Mouse (Mus musculus): ENCODE measurements around the gene Fbxl15.

The Fbxl15 gene

DNA sequence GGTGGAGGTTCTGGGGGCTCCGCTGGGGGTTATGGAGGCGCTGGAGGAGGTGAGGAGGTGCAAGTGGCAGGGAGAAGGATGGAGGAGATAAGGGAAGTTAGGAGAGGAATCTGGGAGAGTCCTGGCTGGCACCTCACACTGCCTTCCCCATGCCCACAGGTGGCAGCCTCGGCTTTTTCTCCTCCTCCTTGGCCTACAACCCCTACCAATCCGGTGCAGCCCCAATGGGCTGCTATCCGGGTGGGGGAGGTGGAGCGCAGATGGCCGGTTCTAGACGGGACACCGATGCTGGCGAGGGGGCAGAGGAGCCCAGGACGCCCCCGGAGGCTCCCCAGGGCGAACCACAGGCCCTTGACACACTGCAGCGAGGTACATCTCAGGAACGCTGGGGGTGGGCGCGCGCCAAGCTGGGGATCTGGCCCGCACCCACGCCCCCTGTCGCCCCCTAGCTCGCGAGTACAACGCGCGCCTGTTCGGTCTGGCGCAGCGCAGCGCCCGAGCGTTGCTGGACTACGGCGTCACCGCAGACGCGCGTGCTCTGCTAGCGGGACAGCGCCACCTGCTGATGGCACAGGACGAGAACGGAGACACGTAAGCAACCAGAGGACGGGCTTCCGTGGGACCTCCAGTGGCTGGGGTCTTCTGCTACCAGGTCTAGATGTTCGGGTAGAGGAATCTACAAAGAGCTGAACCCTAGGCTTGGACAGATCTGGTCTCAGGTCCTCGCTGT, 19.1 kb upstream of the Fbxl15 start:
- DNase-seq (ENCODE audit: extremely low spot score, low spot score): peak; percentile 88

DNA sequence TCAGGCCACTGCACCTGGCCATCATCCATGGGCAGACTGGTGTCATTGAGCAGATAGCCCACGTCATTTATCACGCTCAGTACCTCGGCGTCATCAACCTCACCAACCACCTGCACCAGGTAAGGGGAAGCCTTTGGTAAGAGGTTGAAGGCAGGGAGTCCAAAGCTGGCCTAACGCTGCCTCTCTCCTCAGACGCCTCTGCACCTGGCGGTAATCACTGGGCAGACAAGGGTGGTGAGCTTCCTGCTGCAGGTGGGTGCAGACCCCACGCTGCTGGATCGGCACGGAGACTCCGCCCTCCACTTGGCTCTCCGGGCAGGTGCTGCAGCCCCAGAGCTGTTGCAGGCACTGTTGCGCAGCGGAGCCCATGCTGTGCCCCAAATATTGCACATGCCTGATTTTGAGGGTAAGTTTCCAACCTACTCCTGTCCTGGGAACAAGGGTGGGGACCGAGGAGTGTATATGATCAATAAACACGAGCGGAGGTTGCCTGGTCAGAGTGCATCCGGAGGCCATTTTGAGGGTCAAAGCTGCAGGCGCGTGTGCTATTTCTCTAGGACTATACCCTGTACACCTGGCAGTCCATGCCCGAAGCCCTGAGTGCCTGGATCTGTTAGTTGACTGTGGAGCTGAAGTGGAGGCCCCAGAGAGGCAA, 18.2 kb upstream of the Fbxl15 start:
- no peak for DNase-seq (ENCODE audit: extremely low spot score, low spot score)

DNA sequence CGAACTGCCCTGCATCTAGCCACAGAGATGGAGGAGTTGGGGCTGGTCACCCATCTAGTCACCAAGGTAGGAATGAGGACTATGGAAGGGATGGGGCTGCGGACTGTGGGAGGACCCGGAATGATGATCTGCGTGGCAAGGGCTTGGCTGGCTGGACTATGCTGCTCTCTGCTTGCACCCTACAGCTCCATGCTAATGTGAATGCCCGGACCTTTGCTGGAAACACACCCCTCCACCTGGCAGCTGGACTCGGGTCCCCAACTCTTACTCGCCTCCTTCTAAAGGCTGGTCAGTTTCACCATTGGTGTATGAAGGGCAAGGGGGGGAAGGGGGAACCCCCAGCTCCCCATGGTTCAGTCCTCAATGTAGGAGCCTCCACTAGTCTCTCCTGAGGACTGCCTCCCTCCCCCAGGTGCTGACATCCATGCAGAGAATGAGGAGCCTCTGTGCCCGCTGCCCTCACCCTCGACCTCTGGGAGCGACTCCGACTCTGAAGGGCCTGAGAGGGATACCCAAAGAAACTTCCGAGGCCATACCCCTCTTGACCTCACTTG, 17.6 kb upstream of the Fbxl15 start:
- no peak for DNase-seq (ENCODE audit: extremely low spot score, low spot score)

DNA sequence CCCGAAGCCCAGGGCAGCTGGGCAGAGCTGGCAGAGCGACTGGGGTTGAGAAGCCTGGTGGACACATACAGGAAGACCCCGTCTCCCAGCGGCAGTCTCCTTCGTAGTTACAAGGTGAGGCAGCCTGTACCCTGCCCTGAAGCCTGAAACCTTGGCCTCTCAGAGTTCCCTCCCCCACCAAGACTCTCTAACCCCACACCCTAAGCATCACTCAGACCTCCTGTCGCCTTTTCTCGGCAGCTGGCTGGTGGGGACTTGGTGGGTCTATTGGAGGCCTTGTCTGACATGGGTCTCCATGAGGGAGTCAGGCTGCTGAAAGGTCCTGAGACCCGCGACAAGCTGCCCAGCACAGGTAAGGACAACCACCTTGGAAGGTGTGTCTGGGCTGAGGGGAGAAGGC, 16.6 kb upstream of the Fbxl15 start:
- no peak for DNase-seq (ENCODE audit: extremely low spot score, low spot score)

DNA sequence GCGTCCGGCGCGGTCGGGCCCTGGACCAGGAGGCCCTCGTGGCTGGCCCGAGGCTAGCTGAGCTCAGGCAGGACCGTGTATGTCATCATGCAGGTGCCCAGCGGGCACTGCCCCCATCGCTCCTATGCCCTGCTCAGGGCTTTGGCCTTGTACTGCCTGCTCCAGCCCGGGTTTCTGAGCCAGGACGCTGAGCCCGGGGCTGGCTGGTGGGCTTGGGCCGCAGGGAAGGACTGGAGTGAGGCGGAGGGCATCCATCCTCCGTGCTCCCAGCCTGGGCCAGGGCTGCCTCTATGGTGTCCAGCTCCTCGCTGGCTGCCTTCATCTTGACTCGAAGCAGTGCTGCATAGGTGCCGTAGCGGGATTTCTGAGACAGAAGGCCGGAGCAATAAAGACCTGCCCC, 15.4 kb upstream of the Fbxl15 start:
- no peak for DNase-seq (ENCODE audit: extremely low spot score, low spot score)

DNA sequence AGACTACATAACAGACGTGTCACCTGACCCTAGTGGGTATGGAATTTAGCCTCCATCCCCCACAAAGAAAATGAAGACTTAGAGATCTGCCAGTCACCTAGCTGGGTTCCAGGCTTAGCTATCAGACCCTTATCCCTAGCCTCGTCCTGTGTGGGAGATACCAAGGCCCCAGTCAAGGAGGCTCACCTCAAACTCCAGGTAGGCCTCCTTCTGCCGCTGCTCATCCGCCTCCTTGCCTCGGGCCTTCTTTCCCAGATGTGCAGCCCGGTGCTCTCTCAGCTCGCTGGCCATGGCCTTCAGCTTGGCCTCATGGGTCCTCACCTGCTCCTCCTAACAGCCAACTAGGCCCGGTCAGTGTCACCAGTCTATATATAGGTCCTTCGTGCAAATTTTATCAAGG, 14.9 kb upstream of the Fbxl15 start:
- DNase-seq (ENCODE audit: extremely low spot score, low spot score): no peak

DNA sequence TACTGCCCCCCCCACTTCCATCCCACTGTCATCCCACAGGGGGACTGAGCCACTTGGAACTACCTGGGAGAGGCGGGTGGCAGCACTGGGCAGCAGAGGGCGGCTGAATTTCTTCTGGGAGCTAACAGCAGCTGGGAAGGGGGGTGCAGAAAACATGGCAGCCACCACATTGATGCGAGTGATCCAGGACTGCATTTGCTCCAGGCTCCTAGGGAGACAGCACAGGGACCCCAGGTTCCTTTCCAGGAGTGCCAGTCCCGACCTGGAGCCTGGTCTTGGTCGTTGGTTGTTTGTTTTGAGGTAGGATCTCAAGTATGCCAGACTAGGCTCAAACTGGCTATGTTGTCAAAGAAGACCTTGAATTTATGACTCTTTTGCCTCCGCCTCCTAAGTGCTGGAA, 14.4 kb upstream of the Fbxl15 start:
- no peak for DNase-seq (ENCODE audit: extremely low spot score, low spot score)

DNA sequence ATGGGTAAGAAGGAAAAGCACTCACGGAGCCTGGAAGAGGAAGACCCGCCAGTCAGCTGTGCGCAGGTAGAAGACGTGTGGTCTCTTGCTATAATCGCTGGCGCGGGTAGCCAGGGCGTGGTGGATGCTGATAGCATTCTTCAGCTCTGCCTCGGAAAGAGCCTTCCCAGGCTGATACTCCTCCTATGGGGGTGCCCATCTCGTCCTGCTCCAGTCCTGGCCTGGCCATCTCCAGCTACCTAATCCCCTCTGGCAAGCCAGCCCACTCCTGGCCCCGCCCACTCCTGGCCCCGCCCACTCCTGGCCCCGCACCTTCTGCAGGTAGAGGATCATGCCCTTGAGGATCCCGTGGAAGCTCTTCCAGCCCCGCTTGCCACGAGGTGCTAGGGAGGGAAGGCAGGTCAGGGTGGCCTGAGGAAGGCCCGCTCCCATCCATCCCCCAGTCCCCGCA, 13.8 kb upstream of the Fbxl15 start:
- no peak for DNase-seq (ENCODE audit: extremely low spot score, low spot score)

DNA sequence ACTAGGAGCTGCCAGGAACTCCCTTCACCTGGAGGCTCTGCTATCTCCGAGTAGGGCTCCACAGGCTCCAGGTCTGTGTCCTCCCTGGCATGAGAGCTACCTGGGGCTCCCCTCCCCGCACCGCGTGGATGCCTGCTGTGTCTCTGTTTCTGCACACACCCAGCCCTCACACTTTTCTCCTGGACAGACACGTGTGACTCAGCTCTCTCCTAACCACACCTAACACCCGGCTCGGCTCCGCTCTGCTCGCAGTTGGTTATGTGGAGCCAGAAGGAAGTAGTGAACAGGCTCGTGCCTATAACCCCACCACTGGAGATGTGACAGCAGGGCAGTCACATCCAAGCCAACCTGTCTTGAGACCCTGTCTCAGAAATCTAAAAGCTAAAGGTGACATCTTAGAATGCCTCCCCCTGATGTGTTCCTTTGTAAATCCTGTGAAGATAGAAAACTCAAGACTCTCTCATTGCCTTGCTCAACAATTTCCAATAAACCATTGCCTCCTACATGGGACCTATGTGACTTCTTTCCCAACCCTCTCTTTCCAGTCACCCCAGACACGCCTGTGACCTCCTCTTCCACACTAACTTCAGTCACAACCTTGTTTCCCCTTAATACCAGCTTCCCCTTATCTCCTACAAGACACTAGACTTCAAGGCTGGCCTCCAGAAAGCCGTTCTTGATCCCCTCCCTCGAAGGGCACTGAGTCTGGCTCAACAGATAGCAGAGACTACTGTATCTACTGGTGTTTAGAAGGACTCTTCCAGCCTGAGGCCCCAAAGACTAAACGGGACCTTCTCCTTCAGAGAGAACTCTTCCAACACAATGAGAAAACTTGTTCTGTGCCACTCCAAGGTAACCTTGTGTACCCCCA, 12.9 kb upstream of the Fbxl15 start:
- DNase-seq (ENCODE audit: extremely low spot score, low spot score): no peak

DNA sequence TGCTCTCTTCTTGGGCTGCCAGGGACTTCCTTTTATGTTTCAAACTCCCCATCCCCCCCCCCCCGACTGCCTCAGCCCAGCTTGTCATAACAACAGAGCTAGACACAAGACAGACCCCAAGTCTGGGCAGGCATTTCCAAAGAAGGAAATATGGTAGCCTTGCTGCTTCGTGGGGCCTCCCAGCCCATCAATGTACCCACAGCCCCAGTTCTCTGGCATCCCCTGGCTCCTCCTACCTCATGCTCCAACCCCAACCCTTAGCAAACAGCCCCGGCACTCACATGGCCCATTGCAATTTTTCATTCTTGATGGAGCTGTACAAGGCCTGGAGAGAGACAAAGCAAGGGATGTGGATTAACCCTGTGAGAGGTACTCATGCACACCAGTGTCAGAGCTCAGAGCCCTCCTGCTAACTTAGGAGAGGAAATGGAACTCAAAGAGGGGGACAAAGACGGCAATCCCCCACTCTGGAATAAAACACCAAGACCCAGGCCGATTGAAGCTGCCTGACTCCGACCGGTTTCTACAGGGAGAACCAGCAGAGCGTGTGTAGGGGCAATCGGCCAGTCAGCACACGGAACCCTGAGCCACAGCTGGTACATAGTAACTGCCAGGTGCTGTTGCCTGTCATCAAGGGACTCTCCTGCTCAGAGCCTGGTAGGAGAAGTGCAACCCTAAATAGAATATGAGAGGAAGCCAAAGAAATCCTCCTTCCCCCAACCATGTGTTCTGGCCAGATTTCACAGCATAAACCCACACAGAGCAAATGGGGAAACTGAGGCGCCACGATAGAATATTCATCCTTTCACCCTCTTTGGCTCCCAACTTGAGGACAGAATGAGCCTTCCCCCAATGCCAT, 12.0 kb upstream of the Fbxl15 start:
- DNase-seq (ENCODE audit: extremely low spot score, low spot score): no peak

DNA sequence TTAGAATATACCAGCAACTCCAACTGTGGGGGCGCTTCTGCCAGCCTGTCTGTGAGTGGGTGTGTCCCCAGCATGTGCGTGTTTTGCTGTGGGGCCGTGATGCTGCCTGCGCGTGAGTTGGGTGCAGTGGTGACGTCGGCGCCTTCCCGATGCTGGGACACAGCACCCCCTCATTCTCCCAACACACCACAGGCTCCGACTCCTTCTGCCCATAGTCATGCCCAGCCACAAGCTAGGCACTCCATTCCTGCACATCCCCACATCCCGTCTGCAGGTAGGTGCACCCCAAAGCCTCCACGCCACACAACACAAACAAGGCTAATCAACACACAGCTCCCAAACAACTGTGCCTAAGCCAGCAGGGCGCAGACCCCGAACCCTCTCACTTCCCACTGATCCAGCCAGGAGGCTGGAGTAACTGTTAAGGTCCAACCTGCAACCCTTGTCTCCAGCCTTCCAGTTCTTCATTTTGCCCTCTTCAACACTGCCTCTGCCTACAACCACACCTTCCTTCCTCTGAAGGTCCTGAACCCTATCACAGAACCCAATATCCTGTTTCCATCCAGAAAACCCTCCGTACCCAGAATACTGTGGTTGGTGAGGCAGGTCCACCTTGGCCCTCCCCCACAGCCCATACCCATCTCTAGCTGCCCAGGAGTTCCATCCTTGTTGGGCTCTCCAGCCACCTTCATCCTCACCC, 11.0 kb upstream of the Fbxl15 start:
- no peak for DNase-seq (ENCODE audit: extremely low spot score, low spot score)

DNA sequence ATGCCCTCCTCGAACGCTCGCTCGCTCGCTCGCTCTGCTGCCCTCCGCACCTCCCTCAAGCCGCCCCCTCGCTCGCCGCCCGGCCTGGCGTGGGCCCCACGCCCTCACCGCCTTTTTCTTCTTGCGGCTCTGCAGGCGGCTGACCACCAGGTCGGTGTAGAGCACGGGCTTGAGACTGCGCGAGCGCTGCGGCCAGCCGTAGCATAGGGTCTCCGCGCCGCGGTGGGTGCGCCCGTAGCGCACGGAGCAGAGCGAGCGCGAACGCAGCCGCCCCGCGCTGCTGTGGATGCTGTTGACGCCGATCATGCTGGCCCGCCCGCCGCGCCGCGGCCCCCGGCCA, 10.5 kb upstream of the Fbxl15 start:
- DNase-seq (ENCODE audit: extremely low spot score, low spot score): no peak

DNA sequence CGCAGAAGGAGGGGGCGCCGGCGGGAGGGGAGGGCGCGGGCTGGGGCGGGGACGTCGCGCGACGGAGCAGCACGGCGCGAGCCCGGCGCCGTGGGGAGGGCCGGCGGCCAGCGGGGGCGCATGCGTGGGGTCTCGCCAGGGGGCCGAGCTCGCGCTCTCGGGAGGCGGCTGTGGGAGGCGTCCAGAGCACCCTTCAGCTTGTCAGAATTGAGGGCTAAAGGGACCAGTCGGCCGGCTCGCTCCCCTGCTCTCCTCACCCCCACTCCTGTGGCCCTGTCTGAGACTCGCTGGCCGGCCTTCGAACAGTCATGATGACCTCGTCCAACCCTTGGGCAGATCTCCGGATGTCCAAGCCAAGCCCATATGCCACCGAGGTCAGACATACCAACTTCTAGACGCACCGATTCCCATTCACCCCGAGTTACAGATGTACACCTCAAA, 9.9 kb upstream of the Fbxl15 start:
- no peak for DNase-seq (ENCODE audit: extremely low spot score, low spot score)

DNA sequence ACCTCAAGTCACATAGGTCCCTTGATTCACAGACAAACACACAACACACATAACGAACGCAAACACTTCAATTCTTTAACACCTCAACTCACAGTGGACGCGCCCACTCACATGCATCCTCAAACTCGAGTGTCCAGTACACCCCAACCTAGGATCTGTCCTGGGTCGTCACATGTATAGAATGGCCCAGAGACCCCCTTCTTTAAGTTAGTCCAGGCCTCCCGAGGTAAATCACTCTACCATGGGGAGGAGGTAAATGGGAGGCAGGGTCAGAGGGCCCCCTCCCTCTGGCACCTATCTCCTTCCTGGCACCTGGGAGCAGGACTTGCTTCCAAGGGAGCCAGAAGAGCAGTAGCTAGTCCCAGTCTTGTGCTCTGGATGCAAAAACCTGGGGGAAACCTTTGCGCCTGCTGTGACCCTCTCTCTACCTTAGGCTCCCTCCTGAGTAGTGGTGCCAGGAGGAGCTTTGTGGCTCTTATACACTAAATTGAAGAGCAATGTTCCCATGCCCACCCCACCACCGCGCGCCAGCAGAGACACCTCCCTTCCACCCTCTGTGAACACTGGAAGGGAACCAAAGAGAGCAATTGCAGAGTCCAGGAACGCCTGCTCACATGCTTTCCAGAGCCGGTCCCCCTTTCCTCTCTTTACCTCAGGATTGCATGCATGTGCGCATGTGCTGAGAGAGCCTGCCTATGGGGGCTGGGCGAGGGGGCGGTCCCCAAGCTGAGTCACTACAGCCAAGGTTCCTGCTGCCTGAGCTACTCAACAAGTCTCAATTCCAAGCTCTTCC, 9.2 kb upstream of the Fbxl15 start:
- no peak for DNase-seq (ENCODE audit: extremely low spot score, low spot score)

DNA sequence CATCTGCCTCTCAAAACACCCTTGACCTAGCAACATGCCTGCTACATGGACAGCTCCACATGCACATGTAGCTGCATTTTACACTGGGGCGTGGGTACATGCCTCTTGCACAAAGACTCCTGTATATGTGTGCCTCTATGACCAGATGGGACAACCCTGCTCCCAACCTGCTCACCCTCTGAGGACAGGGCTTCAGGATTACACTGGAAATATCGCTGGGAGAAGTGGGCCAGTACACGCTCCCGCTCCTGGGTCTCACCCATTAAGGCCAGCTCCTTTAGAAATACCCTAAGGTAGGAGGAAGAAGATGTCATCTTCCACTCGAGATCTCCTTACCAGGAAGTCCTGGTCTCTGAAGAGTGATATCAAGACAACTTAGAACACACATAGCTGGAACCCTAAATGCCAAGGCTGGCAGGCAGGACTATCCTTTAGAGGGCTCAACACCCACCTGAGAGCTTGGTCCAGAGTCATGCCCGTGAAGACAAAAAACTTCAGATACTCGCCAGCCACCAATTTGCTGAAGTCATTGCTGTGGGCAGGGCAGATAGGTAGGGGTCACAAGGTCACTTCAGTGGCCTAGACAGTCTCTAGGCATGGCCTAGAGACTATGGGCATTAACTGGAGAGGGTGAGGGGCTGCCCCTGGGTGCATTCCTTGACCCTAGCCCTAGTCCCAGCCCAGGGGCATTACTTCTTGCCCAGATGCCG, 7.8 kb upstream of the Fbxl15 start:
- DNase-seq (ENCODE audit: extremely low spot score, low spot score): no peak

DNA sequence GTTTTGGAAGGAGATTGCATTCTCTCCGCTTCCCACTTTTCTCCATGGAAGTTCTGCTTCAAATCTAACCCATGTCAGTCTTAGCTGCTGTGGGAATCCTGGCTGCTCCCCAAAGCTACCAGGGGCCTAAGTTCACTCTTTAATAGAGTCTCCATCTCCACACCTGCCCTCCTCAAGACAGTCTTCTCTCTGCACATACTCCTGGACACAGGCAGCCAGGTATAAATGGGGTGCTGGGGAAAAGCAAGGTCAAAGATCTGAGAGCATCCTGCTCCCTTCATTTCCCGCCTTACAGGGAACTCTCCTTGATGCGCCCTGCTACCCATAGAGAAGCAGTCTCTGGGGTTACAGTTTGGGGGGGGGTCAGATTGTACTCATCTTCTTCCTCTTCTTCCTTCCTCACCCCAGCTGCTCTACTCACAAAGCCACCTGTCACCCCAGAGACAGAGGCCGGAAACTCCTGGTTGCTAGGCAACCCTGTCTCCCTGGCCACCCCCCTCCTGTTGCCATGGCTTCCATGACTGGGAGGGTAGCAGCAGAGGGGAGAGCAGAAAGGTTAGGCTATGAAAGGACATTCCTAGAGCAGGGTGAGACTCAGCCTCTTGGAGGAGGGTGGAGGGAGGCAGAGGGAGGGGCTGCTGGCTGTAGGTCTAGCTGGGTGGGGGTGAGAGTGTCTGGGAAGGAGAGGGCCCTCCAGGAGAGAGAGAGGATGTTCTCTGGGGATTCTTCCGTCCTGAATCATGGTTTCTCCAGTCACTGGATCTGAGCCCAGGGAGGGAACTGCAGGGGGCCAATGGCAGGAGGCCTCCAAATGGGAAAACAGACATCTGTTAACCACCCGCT, 6.7 kb upstream of the Fbxl15 start:
- DNase-seq (ENCODE audit: extremely low spot score, low spot score): no peak

DNA sequence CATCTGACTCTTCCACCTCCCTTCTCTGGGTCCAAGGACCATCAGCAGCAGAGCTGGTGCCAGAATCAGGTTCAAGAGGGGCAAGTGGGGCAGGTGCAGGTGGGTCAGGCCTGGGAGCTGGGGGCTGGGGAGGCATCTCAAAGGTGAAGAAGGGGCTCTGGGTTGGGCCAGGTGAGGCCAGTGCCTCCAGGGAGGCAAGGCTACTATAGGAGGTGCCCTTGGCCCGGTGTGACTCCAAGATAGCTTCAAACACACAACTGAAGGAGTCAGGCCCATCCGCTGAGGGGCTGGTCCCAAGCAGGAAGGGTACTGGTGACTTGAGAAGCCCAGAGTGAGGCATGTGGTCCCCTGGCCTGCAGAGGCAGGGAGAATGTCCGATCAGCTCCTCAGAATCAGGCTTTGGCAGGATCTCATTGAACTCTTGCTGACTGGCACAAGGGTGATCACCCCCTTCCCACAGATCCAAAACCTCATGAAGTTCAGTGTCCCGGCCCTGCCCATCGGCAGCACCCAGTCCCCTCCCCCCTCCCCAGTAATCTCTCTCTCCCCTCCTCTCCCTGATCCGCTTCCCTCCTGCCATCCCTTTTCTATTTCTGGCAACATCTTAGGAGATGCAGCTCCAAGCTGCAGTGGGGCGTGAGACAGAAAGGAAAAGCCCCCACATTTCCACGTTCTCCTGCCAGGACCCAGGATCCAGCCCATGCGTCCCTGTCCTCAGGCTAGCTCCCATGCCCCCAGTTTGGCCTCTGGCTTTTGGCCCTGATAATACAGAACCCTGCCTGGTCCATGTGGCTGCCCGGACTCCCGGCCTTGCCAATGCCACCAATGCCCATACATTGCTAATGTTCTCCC, 5.6 kb upstream of the Fbxl15 start:
- no peak for DNase-seq (ENCODE audit: extremely low spot score, low spot score)
